Mouse (Mus musculus) testis, postnatal 14 days (tissue): ENCODE measurements around the gene Apol9b.
"Not testable (repeated sequence)": the region's sequence is repeated elsewhere in the genome, so short reads cannot be mapped to it uniquely, and the experiment has no call there.

Experiments
- DNase-seq: peaks from one replicate; pipeline ENCODE4 v3.0.0; 2021; ENCODE audit warnings: low spot score

The Apol9b gene

GRCm38 (mm10) chr15:77728739-77729138 is at the start of gene Apol9b:
Gene Apol9b (plus strand): TSS chr15:77729039.
- DNase-seq: not testable (repeated sequence)

- DNase-seq: not testable (repeated sequence)
Observed at GRCm38 (mm10) chr15:77683944-77684343, 44.9 kb upstream of the Apol9b start.

- not testable (repeated sequence) for DNase-seq
Observed at GRCm38 (mm10) chr15:77691532-77692311, 37.1 kb upstream of the Apol9b start.

GRCm38 (mm10) chr15:77694687-77695295 is 34.0 kb upstream of the Apol9b start:
- DNase-seq: not testable (repeated sequence)

- DNase-seq: not testable (repeated sequence)
Observed at GRCm38 (mm10) chr15:77698656-77699055, 30.2 kb upstream of the Apol9b start, which contains the start of gene Apol7e. Gene Apol7e (plus strand): TSS chr15:77698857.

- DNase-seq: not testable (repeated sequence)
Observed at GRCm38 (mm10) chr15:77705306-77705705, 23.5 kb upstream of the Apol9b start.

GRCm38 (mm10) chr15:77708936-77709335 is 19.9 kb upstream of the Apol9b start:
- not testable (repeated sequence) for DNase-seq

- DNase-seq: not testable (repeated sequence)
Observed at GRCm38 (mm10) chr15:77718240-77718639, 10.6 kb upstream of the Apol9b start.

- not testable (repeated sequence) for DNase-seq
Observed at GRCm38 (mm10) chr15:77721509-77721908, 7.3 kb upstream of the Apol9b start.

GRCm38 (mm10) chr15:77724208-77724911 is 4.5 kb upstream of the Apol9b start:
- DNase-seq: not testable (repeated sequence)

- not testable (repeated sequence) for DNase-seq
Observed at GRCm38 (mm10) chr15:77725393-77726020, 3.3 kb upstream of the Apol9b start.

- DNase-seq: not testable (repeated sequence)
Observed at GRCm38 (mm10) chr15:77727139-77727538, 1.7 kb upstream of the Apol9b start.

GRCm38 (mm10) chr15:77727745-77728144 is 1.1 kb upstream of the Apol9b start:
- DNase-seq: not testable (repeated sequence)

- DNase-seq: no peak
Observed at GRCm38 (mm10) chr15:77731605-77732004, 2.8 kb downstream of the Apol9b start.

GRCm38 (mm10) chr15:77732851-77733250 is 4.0 kb downstream of the Apol9b start:
- not testable (repeated sequence) for DNase-seq

- not testable (repeated sequence) for DNase-seq
Observed at GRCm38 (mm10) chr15:77733380-77733779, 4.5 kb downstream of the Apol9b start.

GRCm38 (mm10) chr15:77733903-77734302 is 5.1 kb downstream of the Apol9b start:
- not testable (repeated sequence) for DNase-seq

GRCm38 (mm10) chr15:77740511-77741297 is 11.9 kb downstream of the Apol9b start:
- DNase-seq: no peak

GRCm38 (mm10) chr15:77741556-77741955 is 12.7 kb downstream of the Apol9b start:
- not testable (repeated sequence) for DNase-seq

GRCm38 (mm10) chr15:77744632-77745031 is 15.8 kb downstream of the Apol9b start:
- DNase-seq: no peak

GRCm38 (mm10) chr15:77745081-77745480 is 16.2 kb downstream of the Apol9b start:
- no peak for DNase-seq
